Mouse (Mus musculus) brain, embryonic 14.5 days (tissue): ENCODE results near the gene Cand1.

Source experiments
- CTCF ChIP-seq: fragments of 200-500 bp; IDR thresholded peaks from 2 replicates; pipeline ENCODE4 v1.5.1; 2012; ENCODE audit warnings: inconsistent platforms, mild to moderate bottlenecking, moderate library complexity, borderline replicate concordance; ENCODE audit not compliant: insufficient read depth, insufficient read length; ENCODE audit errors: extremely low read depth
- POLR2A ChIP-seq: fragments of 200-500 bp; IDR thresholded peaks from 2 replicates; pipeline ENCODE4 v1.6.1; 2012; ENCODE audit warnings: mild to moderate bottlenecking, inconsistent platforms, borderline replicate concordance; ENCODE audit not compliant: poor library complexity, insufficient read depth, insufficient read length, severe bottlenecking; ENCODE audit errors: extremely low read depth

GRCm38 (mm10) chr10:119244146-119244545 lies 4.3 kb upstream of the Cand1 start:
- TF ChIP-seq CTCF = no peak
- no peak for TF ChIP-seq POLR2A
